Mouse (Mus musculus): Measurements from ENCODE around the gene Ccdc88b. TPM values are rescaled to one million over a fixed set of nuclear protein-coding genes. Genes with fewer than 3 reads are reported as not detected.

The Ccdc88b gene
- polyA plus RNA-seq, 1 experiment from 2014 or later = 2.8 TPM

GRCm38 (mm10) chr19:6825384-6825783 is 32.6 kb downstream of the Ccdc88b start:
- no peak overlapping the region for H3K4me2 ChIP-seq
- no peaks in the 10 kb centered on the region for H3K9me3 ChIP-seq (replicated peaks)
- no peak overlapping the region for H3K9ac ChIP-seq
- H3K4me3 ChIP-seq (replicated peaks) = no peak overlapping the region
- WGBS (ENCODE audit: insufficient replicate concordance) = 67% methylated on average over 6 of the region's 6 CpGs
- no peak for ATAC-seq (ENCODE audit: insufficient read depth)
- H3K36me3 ChIP-seq (replicated peaks) = peaks cover 2% of the 10 kb centered on the region; the same call in 1 of the 2 replicates
- no peaks in the 10 kb centered on the region for H3K4me1 ChIP-seq (replicated peaks)
- no peak overlapping the region for H3K27ac ChIP-seq (replicated peaks)
- peaks cover 24% of the 10 kb centered on the region for H3K27me3 ChIP-seq

GRCm38 (mm10) chr19:6820538-6821195 is 37.3 kb downstream of the Ccdc88b start:
- no peak overlapping the region for H3K4me3 ChIP-seq (replicated peaks)
- H3K9me3 ChIP-seq (replicated peaks) = no peaks in the 10 kb centered on the region
- WGBS (ENCODE audit: insufficient replicate concordance) = 73% methylated on average over 13 of the region's 13 CpGs
- H3K4me1 ChIP-seq (replicated peaks) = peaks cover 5% of the 10 kb centered on the region; the same call in 1 of the 2 replicates
- ATAC-seq (ENCODE audit: insufficient read depth) = no peak
- no peaks in the 10 kb centered on the region for H3K36me3 ChIP-seq (replicated peaks)
- H3K4me2 ChIP-seq = no peak overlapping the region
- no peaks in the 10 kb centered on the region for H3K27me3 ChIP-seq
- no peak overlapping the region for H3K9ac ChIP-seq
- no peak overlapping the region for H3K27ac ChIP-seq (replicated peaks)

- 34% methylated on average over 10 of the region's 10 CpGs for WGBS (ENCODE audit: insufficient replicate concordance)
- Histone ChIP-seq H3K4me3 (replicated peaks) (no peak overlapping the region), H3K27me3 (no peaks in the 10 kb centered on the region), H3K27ac (replicated peaks) (no peak overlapping the region), H3K9ac (no peak overlapping the region), H3K9me3 (replicated peaks) (no peaks in the 10 kb centered on the region), H3K36me3 (replicated peaks) (no peaks in the 10 kb centered on the region), H3K4me1 (replicated peaks) (peaks cover 5% of the 10 kb centered on the region; the same call in 1 of the 2 replicates), H3K4me2 (no peak overlapping the region)
- no peak for ATAC-seq (ENCODE audit: insufficient read depth)
Measured at GRCm38 (mm10) chr19:6819143-6819827, 38.7 kb downstream of the Ccdc88b start.

GRCm38 (mm10) chr19:6814958-6815357 is 43.1 kb downstream of the Ccdc88b start:
- ATAC-seq (ENCODE audit: insufficient read depth) = no peak
- Histone ChIP-seq H3K4me1 (replicated peaks) (peaks cover 5% of the 10 kb centered on the region; the same call in 1 of the 2 replicates), H3K27ac (replicated peaks) (no peak overlapping the region), H3K27me3 (no peaks in the 10 kb centered on the region), H3K4me3 (replicated peaks) (no peak overlapping the region), H3K9me3 (replicated peaks) (no peaks in the 10 kb centered on the region), H3K9ac (no peak overlapping the region), H3K36me3 (replicated peaks) (no peaks in the 10 kb centered on the region), H3K4me2 (no peak overlapping the region)
- WGBS (ENCODE audit: insufficient replicate concordance) = 51% methylated on average over 3 of the region's 3 CpGs

GRCm38 (mm10) chr19:6814366-6814765 is 43.6 kb downstream of the Ccdc88b start:
- Histone ChIP-seq H3K4me1 (replicated peaks) (peaks cover 5% of the 10 kb centered on the region; the same call in 1 of the 2 replicates), H3K9ac (no peak overlapping the region), H3K4me3 (replicated peaks) (no peak overlapping the region), H3K36me3 (replicated peaks) (no peaks in the 10 kb centered on the region), H3K27ac (replicated peaks) (no peak overlapping the region), H3K4me2 (no peak overlapping the region), H3K9me3 (replicated peaks) (no peaks in the 10 kb centered on the region), H3K27me3 (no peaks in the 10 kb centered on the region)
- ATAC-seq (ENCODE audit: insufficient read depth) = no peak
- WGBS (ENCODE audit: insufficient replicate concordance) = 54% methylated on average over 4 of the region's 4 CpGs

Small RNA genes within 50 kb of the gene (microRNA-seq; reads per million reads assigned to microRNA genes)
- not detected for gene Mir5046

Other genes with a start within 250 kb of the Ccdc88b start
- 6.3 TPM in 2 replicates for gene Rps6ka4, start 17.6 kb downstream of the Ccdc88b start, polyA plus RNA-seq (2015; fragmentation: Nextera tagmentation; extraction: Ambion mirVana)
- gene Trmt112, start 51.5 kb upstream of the Ccdc88b start, polyA plus RNA-seq (2015; fragmentation: Nextera tagmentation; extraction: Ambion mirVana) = 59.7 and 67.9 TPM in 2 replicates
- gene Prdx5, start 51.9 kb upstream of the Ccdc88b start, polyA plus RNA-seq (2015; fragmentation: Nextera tagmentation; extraction: Ambion mirVana) = 144 and 151 TPM in 2 replicates
- gene Esrra, start 63.6 kb upstream of the Ccdc88b start, polyA plus RNA-seq (2015; fragmentation: Nextera tagmentation; extraction: Ambion mirVana) = 3.8 and 4.9 TPM in 2 replicates
- 0.24 and 0.59 TPM in 2 replicates for gene Catsperz, start 67.2 kb upstream of the Ccdc88b start, polyA plus RNA-seq (2015; fragmentation: Nextera tagmentation; extraction: Ambion mirVana)
- gene Kcnk4, start 76.3 kb upstream of the Ccdc88b start, polyA plus RNA-seq (2015; fragmentation: Nextera tagmentation; extraction: Ambion mirVana) = 0.08 TPM in 1 of 2 replicates, not detected in the other
- gene Bad, start 83.7 kb upstream of the Ccdc88b start, polyA plus RNA-seq (2015; fragmentation: Nextera tagmentation; extraction: Ambion mirVana) = 25.5 and 26.1 TPM in 2 replicates
- 7.4 TPM in 2 replicates for gene Gpr137, start 84.3 kb upstream of the Ccdc88b start, polyA plus RNA-seq (2015; fragmentation: Nextera tagmentation; extraction: Ambion mirVana)
- gene Ppp1r14b, start 116.8 kb upstream of the Ccdc88b start, polyA plus RNA-seq (2015; fragmentation: Nextera tagmentation; extraction: Ambion mirVana) = 51.4 and 55.8 TPM in 2 replicates
- 5.9 and 6.8 TPM in 2 replicates for gene Plcb3, start 118.3 kb upstream of the Ccdc88b start, polyA plus RNA-seq (2015; fragmentation: Nextera tagmentation; extraction: Ambion mirVana)
- 88.3 and 101 TPM in 2 replicates for gene Fkbp2, start 122.3 kb upstream of the Ccdc88b start, polyA plus RNA-seq (2015; fragmentation: Nextera tagmentation; extraction: Ambion mirVana)
- 15.5 and 15.6 TPM in 2 replicates for gene Vegfb, start 129.4 kb upstream of the Ccdc88b start, polyA plus RNA-seq (2015; fragmentation: Nextera tagmentation; extraction: Ambion mirVana)
- gene Dnajc4, start 134.4 kb upstream of the Ccdc88b start, polyA plus RNA-seq (2015; fragmentation: Nextera tagmentation; extraction: Ambion mirVana) = 10.2 and 10.9 TPM in 2 replicates
- gene Nudt22, start 137.9 kb upstream of the Ccdc88b start, polyA plus RNA-seq (2015; fragmentation: Nextera tagmentation; extraction: Ambion mirVana) = 9.5 and 10.4 TPM in 2 replicates
- 1.6 and 2.3 TPM in 2 replicates for gene Trpt1, start 137.9 kb upstream of the Ccdc88b start, polyA plus RNA-seq (2015; fragmentation: Nextera tagmentation; extraction: Ambion mirVana)
- gene Fermt3, start 161.3 kb upstream of the Ccdc88b start, polyA plus RNA-seq (2015; fragmentation: Nextera tagmentation; extraction: Ambion mirVana) = 105 and 118 TPM in 2 replicates
- gene Stip1, start 181.8 kb upstream of the Ccdc88b start, polyA plus RNA-seq (2015; fragmentation: Nextera tagmentation; extraction: Ambion mirVana) = 116 and 121 TPM in 2 replicates
- gene Macrod1, start 198.6 kb upstream of the Ccdc88b start, polyA plus RNA-seq (2015; fragmentation: Nextera tagmentation; extraction: Ambion mirVana) = 5.6 and 6.2 TPM in 2 replicates
- 0.17 TPM in 2 replicates for gene Flrt1, start 247.5 kb upstream of the Ccdc88b start, polyA plus RNA-seq (2015; fragmentation: Nextera tagmentation; extraction: Ambion mirVana)